Mouse (Mus musculus): ENCODE results near the gene Gm10801. TPM values are rescaled to one million over a fixed set of nuclear protein-coding genes. Genes with fewer than 3 reads are reported as not detected.
"Not testable (repeated sequence)": the region's sequence is repeated elsewhere in the genome, so short reads cannot be mapped to it uniquely, and the experiment has no call there.

The Gm10801 gene
- not detected in 2 replicates for polyA plus RNA-seq (2012; rRNA removed)

DNA sequence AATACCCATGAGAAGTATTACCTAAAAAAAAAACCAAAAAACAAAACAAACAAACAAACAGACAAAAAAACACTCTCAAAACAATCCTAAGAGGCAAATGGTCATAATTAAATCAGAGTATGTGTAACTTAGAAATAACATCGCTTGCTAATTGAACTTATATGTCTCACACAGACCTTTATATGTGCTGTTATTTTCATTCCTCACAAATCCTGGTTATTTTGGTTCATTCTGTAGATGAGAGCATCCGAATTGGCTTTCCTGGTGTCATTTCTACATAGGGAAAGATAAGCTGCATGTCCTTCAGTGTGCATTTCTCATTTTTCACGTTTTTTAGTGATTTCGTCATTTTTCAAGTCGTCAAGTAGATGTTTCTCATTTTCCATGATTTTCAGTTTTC, at the start of gene Gm10801:
Gene Gm10801, plus strand, starts transcription at position 301 of the 400 bp plus-strand sequence.
- H3K27ac ChIP-seq (ENCODE audit: insufficient read depth, low read depth, low read length); H3K36me3 ChIP-seq (ENCODE audit: control insufficient read depth, insufficient read depth, low read length); H3K4me1 ChIP-seq (ENCODE audit: control insufficient read depth, insufficient read depth, low read length); H3K27me3 ChIP-seq (replicated peaks; ENCODE audit: control insufficient read depth, insufficient read depth, low read length); H3K4me3 ChIP-seq (ENCODE audit: insufficient read depth, low read depth, low read length); DNase-seq: not testable (repeated sequence)
- WGBS: 73% methylated on average over 4 of the region's 5 CpGs

DNA sequence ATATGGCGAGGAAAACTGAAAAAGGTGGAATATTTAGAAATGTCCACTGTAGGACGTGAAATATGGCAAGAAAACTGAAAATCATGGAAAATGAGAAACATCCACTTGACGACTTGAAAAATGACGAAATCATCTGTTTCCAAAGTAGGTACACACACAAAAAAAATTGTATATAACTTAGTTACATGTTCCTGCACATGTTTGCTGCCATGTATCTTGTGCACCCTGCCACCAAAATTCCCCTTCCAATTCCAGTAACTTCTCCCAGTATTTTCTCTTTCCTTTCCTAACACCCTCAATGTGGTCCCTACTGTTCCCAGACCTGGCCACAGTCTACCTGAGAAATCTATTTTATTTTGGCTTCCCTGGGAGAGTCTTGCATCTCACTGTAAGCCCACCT, 5.2 kb downstream of the Gm10801 start, which contains the start of gene Gm10800:
Gene Gm10800, minus strand, starts transcription at position 101 of the 400 bp plus-strand sequence.
- not testable (repeated sequence) for H3K27ac ChIP-seq (ENCODE audit: insufficient read depth, low read depth, low read length); H3K36me3 ChIP-seq (ENCODE audit: control insufficient read depth, insufficient read depth, low read length); H3K27me3 ChIP-seq (replicated peaks; ENCODE audit: control insufficient read depth, insufficient read depth, low read length); H3K4me3 ChIP-seq (ENCODE audit: insufficient read depth, low read depth, low read length); H3K4me1 ChIP-seq (ENCODE audit: control insufficient read depth, insufficient read depth, low read length); DNase-seq
- 87% methylated on average over 4 of the region's 4 CpGs for WGBS

DNA sequence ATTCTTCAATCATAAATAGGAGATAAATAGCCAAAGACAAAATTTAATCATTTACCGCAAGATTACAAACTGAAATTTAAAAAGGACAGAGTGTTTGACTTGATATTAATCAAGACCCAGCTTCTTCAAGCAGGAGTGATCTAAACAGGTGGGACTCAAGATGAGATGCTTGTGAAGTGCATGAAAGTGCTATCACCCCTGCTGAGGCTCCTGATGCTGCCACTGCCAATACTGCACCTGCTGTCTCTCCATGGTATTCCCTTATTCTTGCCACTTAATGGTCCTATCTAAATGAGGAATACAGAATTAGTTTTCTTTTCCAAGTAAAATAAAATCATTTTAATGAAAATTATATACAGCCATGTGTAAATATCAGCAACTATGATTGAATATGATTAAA, 35.5 kb downstream of the Gm10801 start:
- Histone ChIP-seq H3K4me1 (ENCODE audit: control insufficient read depth, insufficient read depth, low read length) (no peaks in the 10 kb centered on the region), H3K4me3 (ENCODE audit: insufficient read depth, low read depth, low read length) (no peak overlapping the region), H3K36me3 (ENCODE audit: control insufficient read depth, insufficient read depth, low read length) (no peaks in the 10 kb centered on the region), H3K27ac (ENCODE audit: insufficient read depth, low read depth, low read length) (no peak overlapping the region), H3K27me3 (replicated peaks; ENCODE audit: control insufficient read depth, insufficient read depth, low read length) (no peaks in the 10 kb centered on the region)
- TF ChIP-seq CTCF (conservative IDR thresholded peaks at IDR 0.05; ENCODE audit: insufficient read depth, insufficient read length, low read depth, low read length): no peak
- TF ChIP-seq POLR2A (IDR thresholded peaks at IDR 0.05; ENCODE audit: low read depth, low read length): no peak
- 97% methylated on average over 1 of the region's 1 CpGs for WGBS
- no peak for DNase-seq

Other genes starting within 250 kb of the Gm10801 start
- gene Gm10800, start 5.1 kb downstream of the Gm10801 start, polyA plus RNA-seq (2012; rRNA removed): not detected in 2 replicates

Data from kidney, adult 2 months (tissue).